Comparison of ENCODE assay signal across 8 mouse cellular contexts in the genomic region with DNA sequence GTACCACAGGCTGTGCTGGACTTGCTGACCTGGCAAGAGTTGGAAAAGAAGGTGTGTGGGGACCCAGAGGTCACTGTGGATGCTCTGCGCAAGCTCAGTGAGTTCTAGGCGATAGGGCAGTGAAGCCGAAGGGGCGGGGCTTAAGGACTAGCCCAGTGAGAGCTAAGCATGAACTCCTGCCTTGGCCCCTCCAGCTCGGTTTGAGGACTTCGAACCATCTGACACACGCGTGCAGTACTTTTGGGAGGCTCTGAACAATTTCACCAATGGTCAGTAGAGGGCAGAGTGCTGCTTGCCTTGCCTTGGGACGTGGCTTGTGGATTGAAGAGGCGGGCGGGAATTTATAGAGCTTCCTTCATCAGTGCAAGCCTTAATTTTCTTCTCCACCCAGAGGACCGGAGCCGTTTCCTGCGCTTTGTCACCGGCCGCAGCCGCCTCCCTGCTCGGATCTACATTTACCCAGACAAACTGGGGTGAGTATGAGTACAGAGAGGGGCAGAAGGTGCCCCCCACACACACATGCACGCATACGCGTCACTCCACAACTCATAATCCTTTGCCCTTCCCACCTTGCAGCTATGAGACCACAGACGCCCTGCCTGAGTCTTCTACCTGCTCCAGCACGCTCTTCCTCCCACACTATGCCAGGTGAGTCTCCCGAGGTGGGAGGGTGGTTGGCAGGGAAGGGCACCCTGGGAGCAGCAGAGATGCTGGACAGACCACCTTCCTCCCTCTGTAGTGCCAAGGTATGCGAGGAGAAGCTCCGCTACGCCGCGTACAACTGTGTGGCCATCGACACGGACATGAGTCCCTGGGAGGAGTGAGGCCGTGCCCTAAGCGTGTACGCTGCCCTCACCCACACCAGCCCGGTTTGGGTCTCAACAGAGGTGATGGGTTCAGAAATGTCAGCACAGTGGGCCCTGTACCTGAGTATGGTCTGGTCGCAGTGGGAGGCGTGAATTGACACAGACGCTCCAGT. TPM values are rescaled to one million over a fixed set of nuclear protein-coding genes. Genes with fewer than 3 reads are reported as not detected.
DNase-seq lines count a peak whose midpoint lies in the region; ATAC-seq and TF ChIP-seq lines count a peak whose summit lies in the region.

No protein-coding gene starts in this region.

- no peak overlapping the region for H3K4me3 ChIP-seq in heart, embryonic 10.5 days
- no peak overlapping the region for H3K4me3 ChIP-seq in cerebellum, adult 2 months (replicated peaks; ENCODE audit: insufficient read depth, low read depth, low read length)
- H3K4me3 ChIP-seq in forebrain, embryonic 15.5 days, result no peak overlapping the region
- H3K4me3 ChIP-seq in hindbrain, postnatal 0 days (ENCODE audit: low read length), result no peak overlapping the region
- peak overlapping the region; percentile 28 for H3K4me3 ChIP-seq in megakaryocyte, embryonic 14.5 days (replicated peaks)

- intact Hi-C loops in left cerebral cortex, postnatal 14 days (cut with DNase I), result loop anchor here (5.0 kb wide), 1 partner anchor 139 kb away; no protein-coding TSS in a partner anchor

- no peak overlapping the region for H3K9ac ChIP-seq in forebrain, embryonic 15.5 days (replicated peaks)
- no peak overlapping the region for H3K9ac ChIP-seq in hindbrain, postnatal 0 days (replicated peaks; ENCODE audit: low read length)

- WGBS in heart, embryonic 10.5 days, result 54% methylated on average over 38 of the region's 38 CpGs
- WGBS in cerebellum, adult 2 months, result 52% methylated on average over 38 of the region's 38 CpGs
- WGBS in forebrain, embryonic 15.5 days, result 57% methylated on average over 38 of the region's 38 CpGs
- WGBS in hindbrain, postnatal 0 days, result 58% methylated on average over 38 of the region's 38 CpGs

- no peak for TF ChIP-seq POLR2A in cerebellum, adult 2 months (IDR thresholded peaks at IDR 0.05; ENCODE audit: borderline replicate concordance, insufficient read depth, low read length)

- peak; percentile 79 for TF ChIP-seq CTCF in cerebellum, adult 2 months (IDR thresholded peaks at IDR 0.05; ENCODE audit: borderline replicate concordance, insufficient read depth, low read depth, low read length)
- peak; percentile 86 for TF ChIP-seq CTCF in hindbrain, postnatal 0 days (IDR thresholded peaks at IDR 0.05; ENCODE audit: low read depth)

- H3K27me3 ChIP-seq in heart, embryonic 10.5 days (ENCODE audit: insufficient read depth, poor library complexity, severe bottlenecking), result peaks cover 14% of the 10 kb centered on the region
- no peaks in the 10 kb centered on the region for H3K27me3 ChIP-seq in cerebellum, adult 2 months (ENCODE audit: control insufficient read depth, insufficient read depth, low read length)
- H3K27me3 ChIP-seq in forebrain, embryonic 15.5 days, result no peaks in the 10 kb centered on the region
- H3K27me3 ChIP-seq in hindbrain, postnatal 0 days (ENCODE audit: insufficient read depth, low read length), result no peaks in the 10 kb centered on the region
- peaks cover 6% of the 10 kb centered on the region for H3K27me3 ChIP-seq in megakaryocyte, embryonic 14.5 days (replicated peaks)

- no peak overlapping the region for H3K4me2 ChIP-seq in forebrain, embryonic 15.5 days (replicated peaks)
- H3K4me2 ChIP-seq in hindbrain, postnatal 0 days (ENCODE audit: low read depth, low read length), result no peak overlapping the region

- H3K4me1 ChIP-seq in heart, embryonic 10.5 days, result peaks cover 10% of the 10 kb centered on the region; the same call in 1 of the 2 replicates
- H3K4me1 ChIP-seq in cerebellum, adult 2 months (ENCODE audit: control insufficient read depth, insufficient read depth, low read length), result no peaks in the 10 kb centered on the region
- H3K4me1 ChIP-seq in forebrain, embryonic 15.5 days, result no peaks in the 10 kb centered on the region
- H3K4me1 ChIP-seq in hindbrain, postnatal 0 days (ENCODE audit: insufficient read depth, low read length), result no peaks in the 10 kb centered on the region
- peaks cover 12% of the 10 kb centered on the region; the same call in 1 of the 2 replicates for H3K4me1 ChIP-seq in megakaryocyte, embryonic 14.5 days

- no peaks in the 10 kb centered on the region for H3K9me3 ChIP-seq in heart, embryonic 10.5 days
- H3K9me3 ChIP-seq in forebrain, embryonic 15.5 days, result no peaks in the 10 kb centered on the region
- H3K9me3 ChIP-seq in hindbrain, postnatal 0 days (ENCODE audit: low read length), result no peaks in the 10 kb centered on the region
- no peaks in the 10 kb centered on the region for H3K9me3 ChIP-seq in megakaryocyte, embryonic 14.5 days

- peak; percentile 72 for ATAC-seq in forebrain, embryonic 15.5 days (replicated peaks)
- ATAC-seq in hindbrain, postnatal 0 days, result peak; percentile 65

- H3K27ac ChIP-seq in heart, embryonic 10.5 days, result no peak overlapping the region
- no peak overlapping the region for H3K27ac ChIP-seq in cerebellum, adult 2 months (ENCODE audit: insufficient read depth, low read length)
- no peak overlapping the region for H3K27ac ChIP-seq in forebrain, embryonic 15.5 days (replicated peaks)
- H3K27ac ChIP-seq in hindbrain, postnatal 0 days, result no peak overlapping the region

- peak; percentile 96 for DNase-seq in heart, adult 11 months
- no peak for DNase-seq in heart, embryonic 10.5 days (ENCODE audit: low spot score)
- DNase-seq in cerebellum, adult 2 months, result peak; percentile 53 to 60
- peak; percentile 83 for DNase-seq in hindbrain, postnatal 0 days (ENCODE audit: low spot score)
- peak; percentile 77 to 85 for DNase-seq in left cerebral cortex, postnatal 14 days (ENCODE audit: low spot score in 2 of 2)
- DNase-seq in right cerebral cortex, postnatal 14 days, result peak; percentile 52

- H3K36me3 ChIP-seq in heart, embryonic 10.5 days, result peaks cover 43% of the 10 kb centered on the region
- peaks cover 51% of the 10 kb centered on the region for H3K36me3 ChIP-seq in forebrain, embryonic 15.5 days
- H3K36me3 ChIP-seq in hindbrain, postnatal 0 days (ENCODE audit: insufficient read depth, low read length), result peaks cover 47% of the 10 kb centered on the region; the same call in 1 of the 2 replicates
- peaks cover 72% of the 10 kb centered on the region for H3K36me3 ChIP-seq in megakaryocyte, embryonic 14.5 days (replicated peaks; ENCODE audit: low read length)

RNA-seq across cellular contexts. Expression of a gene that starts 7.7 kb away (rescaled TPM):
- polyA plus RNA-seq in heart, embryonic 10.5 days (2016; fragmentation: Nextera tagmentation; extraction: Ambion mirVana), result 6.6 and 8.3 TPM in 2 replicates
- 69.5 and 73.1 TPM in 2 replicates for polyA plus RNA-seq in cerebellum, adult 2 months (2012; rRNA removed)
- 25.5 and 28.3 TPM in 2 replicates for polyA plus RNA-seq in forebrain, embryonic 15.5 days (2015; fragmentation: Nextera tagmentation; extraction: Ambion mirVana)
- total RNA-seq in hindbrain, postnatal 0 days (2014; rRNA removed), result 47.4 and 49.5 TPM in 2 replicates
- polyA plus RNA-seq in hindbrain, postnatal 0 days (2015; fragmentation: Nextera tagmentation; extraction: Ambion mirVana), result 18.5 and 20.2 TPM in 2 replicates
- total RNA-seq in left cerebral cortex, postnatal 14 days (2021), result 10 to 100 TPM; 42.2 to 46.6 TPM
- polyA plus RNA-seq in megakaryocyte, embryonic 14.5 days (2012; ENCODE audit: insufficient read depth, low replicate concordance), result 7.5 and 16.5 TPM in 2 replicates

RNA-seq across cellular contexts. Expression of a gene that starts 8.6 kb away (rescaled TPM):
- polyA plus RNA-seq in heart, embryonic 10.5 days (2016; fragmentation: Nextera tagmentation; extraction: Ambion mirVana), result 128 and 133 TPM in 2 replicates
- 107 and 109 TPM in 2 replicates for polyA plus RNA-seq in cerebellum, adult 2 months (2012; rRNA removed)
- polyA plus RNA-seq in forebrain, embryonic 15.5 days (2015; fragmentation: Nextera tagmentation; extraction: Ambion mirVana), result 72.2 and 76.7 TPM in 2 replicates
- 40.7 and 64.4 TPM in 2 replicates for total RNA-seq in hindbrain, postnatal 0 days (2014; rRNA removed)
- 52.2 and 54.0 TPM in 2 replicates for polyA plus RNA-seq in hindbrain, postnatal 0 days (2015; fragmentation: Nextera tagmentation; extraction: Ambion mirVana)
- 10 to 100 TPM; 40.8 to 46.3 TPM for total RNA-seq in left cerebral cortex, postnatal 14 days (2021)
- 18.0 and 36.2 TPM in 2 replicates for polyA plus RNA-seq in megakaryocyte, embryonic 14.5 days (2012; ENCODE audit: insufficient read depth, low replicate concordance)

RNA-seq across cellular contexts. Expression of a gene that starts 16.4 kb away (rescaled TPM):
- 40.6 and 54.8 TPM in 2 replicates for polyA plus RNA-seq in heart, embryonic 10.5 days (2016; fragmentation: Nextera tagmentation; extraction: Ambion mirVana)
- 26.1 and 26.3 TPM in 2 replicates for polyA plus RNA-seq in cerebellum, adult 2 months (2012; rRNA removed)
- polyA plus RNA-seq in forebrain, embryonic 15.5 days (2015; fragmentation: Nextera tagmentation; extraction: Ambion mirVana), result 42.8 and 43.0 TPM in 2 replicates
- total RNA-seq in hindbrain, postnatal 0 days (2014; rRNA removed), result 13.1 and 16.7 TPM in 2 replicates
- 56.9 and 58.5 TPM in 2 replicates for polyA plus RNA-seq in hindbrain, postnatal 0 days (2015; fragmentation: Nextera tagmentation; extraction: Ambion mirVana)
- 10 to 100 TPM; 18.9 to 20.5 TPM for total RNA-seq in left cerebral cortex, postnatal 14 days (2021)
- 5.3 TPM in 1 of 2 replicates, not detected in the other for polyA plus RNA-seq in megakaryocyte, embryonic 14.5 days (2012; ENCODE audit: insufficient read depth, low replicate concordance)
